Mouse (Mus musculus): ENCODE measurements around the gene Btrc. TPM values are rescaled to one million over a fixed set of nuclear protein-coding genes. Genes with fewer than 3 reads are reported as not detected.
"Not testable (repeated sequence)": the region's sequence is repeated elsewhere in the genome, so short reads cannot be mapped to it uniquely, and the experiment has no call there.

Gene Btrc
- total RNA-seq (2017), result 21.4 and 23.8 TPM in 2 replicates

DNA sequence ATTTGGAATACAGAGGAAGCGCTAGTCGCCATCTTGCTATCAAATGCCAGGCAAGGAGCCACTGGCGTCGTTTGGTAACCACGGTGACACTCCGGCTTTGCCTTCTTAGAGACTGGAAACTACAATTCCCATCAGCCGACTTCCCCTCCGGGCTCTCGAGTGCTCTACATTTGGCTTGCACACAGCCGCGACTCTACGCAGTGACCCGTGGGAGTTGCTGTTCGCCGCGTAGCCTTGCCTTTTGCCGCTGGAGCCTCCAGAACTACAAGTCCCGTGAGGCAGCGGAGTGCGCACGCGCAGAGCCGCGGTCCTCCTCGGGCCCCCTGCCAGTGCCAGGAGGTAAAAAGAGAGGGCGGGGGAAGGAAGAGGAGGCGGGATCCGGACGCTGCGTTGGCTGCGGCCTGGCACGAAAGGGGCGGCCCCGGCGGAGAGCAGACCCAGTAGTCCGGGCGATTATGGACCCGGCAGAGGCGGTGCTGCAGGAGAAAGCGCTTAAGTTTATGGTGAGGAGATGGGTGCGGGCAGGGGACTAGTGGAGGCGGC, at the start of gene Btrc:
Gene Btrc (plus strand): TSS at position 351 of the 543 bp plus-strand sequence.
- peak; percentile 97 for ATAC-seq (ENCODE audit: extremely low read depth, insufficient number of reproducible peaks, low FRiP score, poor library complexity, severe bottlenecking)

DNA sequence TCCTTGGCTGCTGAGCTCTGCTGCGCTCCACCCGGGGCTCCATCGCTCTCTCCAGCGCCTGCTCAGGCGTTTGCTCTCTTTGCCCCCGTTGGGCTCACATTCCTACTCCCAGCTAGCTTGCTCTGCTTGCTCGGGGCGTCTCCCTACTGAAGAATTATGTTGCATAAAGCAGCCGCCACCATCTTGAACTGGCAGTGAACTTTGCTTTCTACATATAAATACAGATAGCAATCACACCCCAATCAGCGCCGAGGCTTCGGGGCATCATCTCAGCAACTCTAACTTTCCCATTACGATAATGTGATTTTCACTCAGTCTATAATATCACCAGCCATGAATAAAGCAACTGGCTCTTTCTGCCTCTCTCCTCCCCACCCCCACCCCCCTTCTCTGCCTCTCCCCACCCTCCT, 46.1 kb upstream of the Btrc start:
- ATAC-seq (ENCODE audit: extremely low read depth, insufficient number of reproducible peaks, low FRiP score, poor library complexity, severe bottlenecking), result no peak

DNA sequence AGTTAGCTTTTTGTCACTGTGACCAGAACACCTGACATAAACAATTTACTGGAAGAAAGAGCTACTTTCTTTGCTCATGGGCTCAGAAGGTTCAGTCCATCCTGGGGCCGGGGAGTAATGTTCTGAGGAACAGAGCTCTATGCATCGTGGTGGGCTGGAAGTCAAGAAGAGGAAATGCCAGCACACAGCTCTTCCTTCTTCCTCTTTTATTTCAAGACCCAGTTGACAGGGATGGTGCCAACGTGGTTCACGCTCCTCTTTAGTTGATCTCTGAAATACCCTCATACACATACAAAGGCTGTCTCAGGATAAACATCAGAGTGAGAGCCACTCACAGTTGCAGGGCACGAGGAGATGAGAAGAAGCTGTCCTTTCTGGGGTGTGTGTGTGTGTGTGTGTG, 42.5 kb upstream of the Btrc start:
- ATAC-seq (ENCODE audit: extremely low read depth, insufficient number of reproducible peaks, low FRiP score, poor library complexity, severe bottlenecking), result no peak

DNA sequence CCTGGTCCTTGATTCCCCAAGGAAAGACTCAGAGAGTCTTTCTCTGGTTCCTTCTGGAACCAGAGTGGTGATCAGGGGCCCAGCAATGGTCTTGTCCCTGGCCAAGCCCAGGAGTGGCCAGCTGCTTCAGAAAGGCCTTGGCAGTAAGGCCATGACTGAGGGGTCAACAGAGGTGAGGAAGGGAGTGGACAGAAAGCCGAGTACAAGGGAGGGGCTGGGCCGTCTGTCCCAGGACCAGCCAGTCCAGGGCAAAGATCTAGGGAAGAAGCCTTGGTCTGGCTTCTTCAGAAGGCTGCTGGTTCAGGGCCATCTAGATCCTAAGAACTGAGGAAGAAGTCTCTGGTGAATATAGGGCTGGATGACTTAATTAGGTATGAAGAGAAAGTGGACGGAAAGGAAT, 34.5 kb upstream of the Btrc start:
- ATAC-seq (ENCODE audit: extremely low read depth, insufficient number of reproducible peaks, low FRiP score, poor library complexity, severe bottlenecking), result no peak

DNA sequence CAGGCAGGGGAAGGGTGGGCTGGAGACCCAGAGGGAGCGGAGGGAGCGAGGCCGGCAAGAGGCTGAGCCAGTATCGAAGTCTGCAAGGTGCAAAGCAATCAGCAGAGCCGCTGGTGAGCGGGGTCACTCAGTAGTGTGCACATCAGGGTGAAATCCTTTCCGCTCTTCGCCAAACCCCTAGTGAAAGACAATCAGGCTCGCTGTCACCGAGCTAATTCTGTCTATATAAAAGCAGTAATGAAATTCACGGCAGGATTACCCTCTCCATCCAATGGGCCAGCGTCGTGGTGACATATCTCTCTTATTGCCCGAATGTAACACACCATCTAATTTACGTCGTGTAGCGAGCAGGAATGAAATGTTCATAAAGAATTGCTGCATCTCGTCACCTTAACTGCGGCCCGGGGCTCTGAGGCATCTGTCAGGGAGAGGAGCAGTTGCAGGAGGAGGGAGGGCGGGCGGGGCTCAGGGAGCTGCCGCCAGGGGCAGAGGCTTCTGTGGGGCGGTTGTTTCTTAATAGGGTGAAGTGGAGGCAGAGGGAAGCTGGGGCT, 33.7 kb upstream of the Btrc start:
- no peak for ATAC-seq (ENCODE audit: extremely low read depth, insufficient number of reproducible peaks, low FRiP score, poor library complexity, severe bottlenecking)

DNA sequence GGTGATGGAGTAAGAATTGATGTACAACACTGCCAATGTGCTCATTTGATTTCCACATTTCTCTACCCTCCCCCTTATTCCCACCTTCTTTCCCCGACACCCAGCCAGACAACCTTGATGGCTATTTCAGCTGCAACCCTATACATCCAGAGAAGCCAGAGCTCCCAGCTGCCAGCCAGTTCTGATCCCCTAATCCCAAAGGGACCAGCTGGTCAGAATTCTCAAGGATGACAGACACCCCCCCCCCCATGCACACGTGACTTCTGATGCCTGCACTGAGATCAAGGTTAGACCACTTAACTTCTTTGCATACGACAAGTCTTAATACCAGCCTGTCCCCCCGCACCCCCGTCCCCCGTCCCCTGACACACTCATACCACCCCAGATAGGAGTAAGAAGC, 26.8 kb upstream of the Btrc start:
- ATAC-seq (ENCODE audit: extremely low read depth, insufficient number of reproducible peaks, low FRiP score, poor library complexity, severe bottlenecking), result no peak

DNA sequence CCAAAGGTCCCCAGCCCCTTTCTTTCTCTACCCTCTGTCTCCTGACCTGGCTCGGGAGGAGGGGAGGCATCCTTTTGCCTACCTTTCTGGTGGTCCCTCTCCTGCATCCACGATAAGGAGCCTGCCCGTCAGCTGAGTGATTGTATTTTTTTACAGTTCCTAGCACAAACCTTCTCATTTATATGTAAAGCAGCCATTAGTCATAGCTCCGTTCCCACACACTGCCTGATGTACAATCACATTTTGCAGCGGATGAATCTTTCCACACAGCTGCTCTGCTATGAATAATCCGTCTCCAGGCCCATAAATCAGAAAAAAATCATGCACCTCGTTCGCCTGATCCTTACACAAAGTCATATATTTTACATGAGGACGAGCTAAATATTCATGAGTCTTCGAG, 25.4 kb upstream of the Btrc start:
- no peak for ATAC-seq (ENCODE audit: extremely low read depth, insufficient number of reproducible peaks, low FRiP score, poor library complexity, severe bottlenecking)

DNA sequence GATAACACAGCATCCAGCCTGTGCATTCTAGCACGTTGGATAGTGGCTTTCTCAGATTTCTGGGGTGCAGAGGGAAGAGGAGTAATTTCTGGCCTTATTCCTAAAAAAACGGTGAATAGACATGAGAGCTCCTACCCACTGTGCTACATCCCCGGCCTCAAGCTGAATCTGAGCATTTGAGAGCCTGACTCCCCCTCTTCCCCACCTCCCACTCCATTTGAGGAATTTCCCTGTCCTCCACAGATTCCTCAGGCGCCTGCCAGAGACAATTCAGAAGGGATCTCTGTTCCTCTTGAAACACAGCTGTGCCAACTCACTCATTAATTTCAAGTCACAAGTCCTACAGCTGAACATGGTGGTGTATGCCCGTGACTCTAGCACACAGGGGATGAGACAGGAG, 19.6 kb upstream of the Btrc start:
- ATAC-seq (ENCODE audit: extremely low read depth, insufficient number of reproducible peaks, low FRiP score, poor library complexity, severe bottlenecking), result no peak

DNA sequence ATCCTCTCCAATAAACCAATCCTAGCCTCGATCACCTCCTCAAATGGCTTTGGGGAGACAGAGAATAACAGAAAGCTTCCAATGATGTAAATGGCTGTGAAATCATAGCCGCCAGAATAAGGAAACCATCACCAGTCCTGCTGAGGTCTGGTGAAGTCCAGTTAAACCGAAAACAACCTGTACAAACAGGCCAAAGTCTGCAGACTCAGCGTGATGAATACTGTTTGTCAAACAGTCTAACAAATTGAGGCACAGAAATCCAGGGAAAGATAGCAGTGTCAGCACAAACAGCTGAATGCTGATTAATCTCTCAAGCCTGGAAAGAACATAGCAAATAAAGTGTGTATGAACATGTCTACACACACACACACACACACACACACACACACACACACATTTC, 15.3 kb upstream of the Btrc start:
- ATAC-seq (ENCODE audit: extremely low read depth, insufficient number of reproducible peaks, low FRiP score, poor library complexity, severe bottlenecking), result no peak

DNA sequence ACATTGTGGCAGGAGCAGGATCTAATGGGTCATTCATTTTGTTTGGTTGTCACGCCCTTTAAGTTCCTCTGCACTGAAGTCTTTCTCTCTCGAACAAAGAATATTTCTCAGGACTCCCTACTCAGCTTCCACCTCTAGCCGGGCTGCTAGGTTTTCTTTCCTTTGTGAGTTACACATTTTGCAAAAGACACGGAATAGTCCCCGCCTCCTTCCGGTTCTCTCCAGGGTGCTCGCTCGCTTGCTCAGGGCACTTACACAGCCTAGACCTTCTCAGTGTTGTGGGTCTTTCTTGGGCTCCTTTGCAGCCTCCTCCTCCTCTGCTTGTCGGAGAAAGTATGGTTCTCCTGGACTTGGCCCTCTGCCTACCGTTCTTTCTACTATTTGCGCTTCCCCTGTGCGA, 13.1 kb upstream of the Btrc start:
- no peak for ATAC-seq (ENCODE audit: extremely low read depth, insufficient number of reproducible peaks, low FRiP score, poor library complexity, severe bottlenecking)

DNA sequence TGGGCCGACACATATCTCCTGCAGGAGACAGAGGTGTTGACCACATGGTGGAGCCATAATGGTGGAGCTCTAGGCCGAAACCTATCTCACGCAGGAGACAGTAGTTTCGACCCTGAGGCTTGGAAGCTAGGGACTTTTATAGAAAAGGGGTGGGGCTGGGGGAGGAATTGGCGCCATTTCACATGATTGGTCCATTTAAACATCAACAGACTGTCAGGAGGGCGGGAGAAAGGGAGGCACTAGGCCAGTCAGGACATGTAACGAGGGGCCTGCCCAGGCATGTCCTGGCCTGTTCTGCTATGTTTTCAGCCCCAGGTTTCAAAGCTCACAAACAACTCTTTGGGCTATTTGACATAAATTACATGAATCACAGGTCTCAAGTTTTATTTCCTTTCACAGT, 10.8 kb upstream of the Btrc start:
- ATAC-seq (ENCODE audit: extremely low read depth, insufficient number of reproducible peaks, low FRiP score, poor library complexity, severe bottlenecking), result not testable (repeated sequence)

DNA sequence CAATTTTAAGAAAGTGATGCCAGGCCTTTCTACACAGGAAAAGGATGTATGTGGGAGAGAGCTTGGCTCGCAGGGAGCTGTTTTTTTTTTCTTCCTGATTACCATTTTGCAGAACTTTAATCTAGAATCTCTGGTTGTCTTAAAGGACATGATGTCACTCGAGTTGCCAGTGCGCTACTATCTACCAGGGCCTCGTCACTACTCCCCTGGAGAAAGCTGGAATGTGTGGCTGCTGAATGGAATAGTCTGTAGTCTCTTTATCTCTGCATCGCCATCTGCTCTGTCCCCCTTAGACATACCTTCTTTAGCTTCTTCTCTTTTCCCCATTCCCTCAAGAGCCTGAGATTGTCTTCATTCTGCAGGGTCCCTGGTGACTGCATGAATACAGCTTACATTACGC, 7.9 kb upstream of the Btrc start:
- no peak for ATAC-seq (ENCODE audit: extremely low read depth, insufficient number of reproducible peaks, low FRiP score, poor library complexity, severe bottlenecking)

DNA sequence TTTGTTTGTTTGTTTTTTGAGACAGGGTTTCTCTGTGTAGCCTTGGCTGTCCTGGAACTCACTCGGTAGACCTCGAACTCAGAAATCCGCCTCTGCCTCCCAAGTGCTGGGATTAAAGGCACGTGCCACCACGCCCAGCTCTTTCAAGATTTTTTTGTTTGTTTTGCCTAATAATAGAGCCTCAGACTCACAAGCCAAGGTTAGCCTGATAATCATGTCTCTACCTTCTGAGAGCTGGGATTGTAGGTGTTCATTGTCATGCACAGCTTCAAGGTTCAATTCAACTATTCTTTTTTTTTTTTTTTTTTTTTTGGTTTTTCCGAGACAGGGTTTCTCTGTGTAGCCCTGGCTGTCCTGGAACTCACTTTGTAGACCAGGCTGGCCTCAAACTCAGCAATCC, 6.7 kb upstream of the Btrc start:
- not testable (repeated sequence) for ATAC-seq (ENCODE audit: extremely low read depth, insufficient number of reproducible peaks, low FRiP score, poor library complexity, severe bottlenecking)

DNA sequence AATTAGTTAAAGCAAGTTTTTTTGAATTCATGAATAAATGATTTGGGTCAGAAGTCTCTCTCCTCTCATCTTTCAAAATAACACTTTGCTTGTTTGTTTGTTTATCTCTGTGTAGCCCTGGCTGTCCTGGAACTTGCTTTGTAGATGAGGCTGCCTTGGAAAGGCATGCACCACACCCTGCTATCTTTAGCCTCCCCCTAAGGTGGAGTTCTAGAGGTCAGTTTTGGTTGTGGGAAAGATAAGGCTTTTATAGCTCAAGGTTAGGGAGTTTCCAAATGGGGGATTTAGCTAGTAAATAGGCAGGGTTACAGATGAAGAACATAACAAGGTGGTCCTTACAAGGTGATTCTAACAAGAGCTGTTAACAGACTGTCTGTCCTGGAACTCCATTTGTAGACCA, 3.0 kb upstream of the Btrc start:
- ATAC-seq (ENCODE audit: extremely low read depth, insufficient number of reproducible peaks, low FRiP score, poor library complexity, severe bottlenecking), result no peak

DNA sequence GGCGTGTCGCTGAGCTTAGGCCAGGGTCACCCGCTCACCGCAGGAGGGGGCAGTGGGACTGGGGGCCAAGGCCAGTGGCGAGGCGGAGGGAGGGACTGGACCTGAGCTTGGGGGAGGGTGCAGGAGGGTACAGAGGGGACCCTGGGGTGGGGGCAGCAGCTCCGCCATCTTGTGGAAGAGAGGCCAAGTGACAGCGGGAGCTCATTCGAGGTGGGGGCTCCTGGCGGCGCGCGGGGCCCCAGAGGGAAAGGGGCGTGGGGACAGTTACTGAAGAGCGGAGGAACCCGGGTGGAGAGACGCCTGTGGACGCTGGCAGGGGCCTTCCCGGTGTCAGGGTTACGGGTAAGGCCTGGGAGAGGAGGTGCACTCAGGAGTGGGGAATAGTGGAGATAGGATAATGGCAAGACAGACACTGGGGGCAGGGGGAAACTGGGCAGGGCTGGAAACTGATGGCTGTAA, 428 bp downstream of the Btrc start:
- no peak for ATAC-seq (ENCODE audit: extremely low read depth, insufficient number of reproducible peaks, low FRiP score, poor library complexity, severe bottlenecking)

DNA sequence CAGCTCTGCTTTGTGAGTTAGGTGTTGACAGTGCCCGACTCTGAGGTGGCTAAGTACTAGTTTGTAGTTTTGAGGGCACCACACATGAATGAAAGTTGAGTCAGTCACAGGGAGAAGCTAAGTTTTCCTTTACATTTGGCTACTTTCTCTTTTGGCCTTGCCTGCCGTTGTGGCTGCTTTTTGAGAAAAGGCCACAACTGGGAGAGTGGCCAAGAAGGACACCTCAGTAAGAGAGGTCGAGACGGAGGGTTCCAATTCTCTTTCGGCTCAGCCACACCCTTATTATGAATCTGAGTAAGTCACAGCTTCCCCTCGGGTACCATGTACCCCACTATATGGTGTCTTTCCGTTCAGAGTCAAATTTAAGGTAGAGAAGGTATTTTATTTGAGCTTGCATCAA, 3.1 kb downstream of the Btrc start:
- no peak for ATAC-seq (ENCODE audit: extremely low read depth, insufficient number of reproducible peaks, low FRiP score, poor library complexity, severe bottlenecking)

DNA sequence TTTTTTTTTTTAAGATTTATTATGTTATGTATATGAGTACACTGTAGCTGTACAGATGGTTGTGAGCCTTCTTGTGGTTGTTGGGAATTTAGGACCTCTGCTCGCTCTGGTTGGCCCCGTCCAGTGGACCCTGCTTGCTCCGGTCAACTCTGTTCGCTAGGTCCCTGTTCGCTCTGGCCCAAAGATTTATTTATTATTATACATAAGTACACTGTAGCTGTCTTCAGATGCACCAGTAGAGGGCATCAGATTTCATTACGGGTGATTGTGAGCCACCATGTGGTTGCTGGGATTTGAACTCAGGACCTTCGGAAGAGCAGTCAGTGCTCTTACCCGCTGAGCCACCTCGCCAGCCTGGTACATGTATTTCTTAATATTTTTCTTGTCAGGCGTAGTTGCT, 21.3 kb downstream of the Btrc start:
- ATAC-seq (ENCODE audit: extremely low read depth, insufficient number of reproducible peaks, low FRiP score, poor library complexity, severe bottlenecking), result not testable (repeated sequence)

DNA sequence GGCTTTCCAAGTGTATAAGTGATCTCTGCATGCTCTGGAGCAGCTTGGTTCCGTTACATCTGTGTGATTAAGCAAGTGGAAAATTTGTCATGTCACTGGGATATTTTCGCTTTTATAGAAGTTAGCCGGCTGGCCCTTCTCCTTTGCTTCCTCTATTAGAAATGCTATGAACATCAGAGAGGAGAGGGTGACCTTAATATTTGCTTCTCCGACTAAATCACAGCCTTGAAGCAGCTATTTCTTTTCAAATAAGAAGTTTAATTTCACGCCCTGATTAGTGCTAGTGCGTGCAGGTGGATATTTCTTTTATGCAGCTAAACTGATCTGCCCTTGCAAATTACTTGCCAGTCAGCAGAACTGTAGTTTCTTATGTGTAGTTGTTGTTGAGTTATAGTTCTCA, 25.0 kb downstream of the Btrc start:
- ATAC-seq (ENCODE audit: extremely low read depth, insufficient number of reproducible peaks, low FRiP score, poor library complexity, severe bottlenecking), result no peak

DNA sequence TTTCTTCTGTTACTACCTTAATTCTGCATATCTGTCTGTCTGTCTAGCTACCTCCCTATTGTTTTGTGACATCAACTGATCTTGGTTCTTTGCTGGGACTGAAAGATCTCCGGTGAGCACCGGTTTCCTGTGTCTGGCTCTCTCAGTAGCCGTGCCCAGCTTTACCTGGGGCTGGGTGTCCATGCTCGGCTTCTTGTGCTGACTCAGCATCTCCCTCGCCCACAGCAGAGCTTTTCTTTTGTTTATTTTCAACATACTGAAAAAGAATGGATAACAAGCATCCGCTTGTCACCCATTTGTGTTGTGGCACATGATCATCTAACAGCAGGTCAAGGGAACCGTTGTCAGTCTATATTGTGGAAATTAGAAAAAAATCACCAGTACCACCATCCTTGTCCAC, 30.5 kb downstream of the Btrc start:
- ATAC-seq (ENCODE audit: extremely low read depth, insufficient number of reproducible peaks, low FRiP score, poor library complexity, severe bottlenecking), result no peak

DNA sequence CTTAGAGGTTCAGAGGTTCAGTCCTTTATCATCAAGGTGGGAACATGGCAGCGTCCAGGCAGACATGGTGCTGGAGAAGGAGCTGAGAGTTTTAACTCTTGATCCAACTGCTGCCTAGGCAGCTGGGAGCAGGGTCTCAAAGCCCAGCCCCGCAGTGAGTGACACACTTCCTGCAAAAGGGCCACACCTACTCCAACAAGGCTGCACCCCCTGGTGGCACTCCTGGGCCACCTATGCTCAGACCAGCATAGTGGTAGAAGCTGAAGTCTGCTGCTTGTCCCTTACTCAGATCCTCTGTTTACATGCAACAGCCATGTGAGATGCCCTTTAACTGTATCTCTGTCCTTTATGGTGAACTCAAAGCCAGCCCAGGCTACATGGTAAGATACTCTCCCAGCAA, 47.5 kb downstream of the Btrc start:
- no peak for ATAC-seq (ENCODE audit: extremely low read depth, insufficient number of reproducible peaks, low FRiP score, poor library complexity, severe bottlenecking)

DNA sequence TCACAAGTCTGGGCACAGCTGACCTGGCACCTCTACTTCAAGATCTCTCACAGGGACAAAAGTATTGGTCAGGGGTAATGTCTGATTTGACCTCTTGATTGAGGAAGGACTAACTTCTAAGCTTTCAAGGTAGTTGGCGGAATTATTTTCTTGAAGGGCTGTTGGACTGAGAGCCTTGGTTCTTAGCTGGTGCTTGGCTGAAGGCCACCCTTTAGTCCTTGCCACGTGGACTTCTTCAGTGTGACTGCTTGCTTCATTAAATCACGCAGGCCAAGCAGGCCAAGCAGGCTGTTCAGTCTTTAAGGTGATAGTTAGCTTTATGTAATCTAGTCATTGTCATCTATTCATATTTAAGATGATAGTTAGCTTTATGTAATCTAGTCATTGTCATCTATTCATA, 49.2 kb downstream of the Btrc start:
- no peak for ATAC-seq (ENCODE audit: extremely low read depth, insufficient number of reproducible peaks, low FRiP score, poor library complexity, severe bottlenecking)
